Mouse (Mus musculus) thymus, adult 2 months (tissue): ENCODE measurements at regions not wholly inside any gene's neighbourhood (a gene's known extent, or its start where the extent isn't known, plus 50 kb on each side); places are given as distances from the start of the nearest gene placed in this dataset.

Source experiments
- CTCF ChIP-seq: fragments of 200-500 bp; IDR thresholded peaks from 2 replicates; pipeline ENCODE4 v1.5.1; 2012; ENCODE audit warnings: mild to moderate bottlenecking, control low read depth, low read length, moderate library complexity, borderline replicate concordance; ENCODE audit not compliant: control insufficient read depth, poor library complexity, insufficient read depth; ENCODE audit errors: extremely low read depth
- POLR2A ChIP-seq: fragments of 200-500 bp; IDR thresholded peaks from 2 replicates; pipeline ENCODE4 v1.6.1; 2012; ENCODE audit warnings: mild to moderate bottlenecking, low read length, control low read depth, moderate library complexity; ENCODE audit not compliant: control insufficient read depth, poor library complexity, insufficient read depth; ENCODE audit errors: extremely low read depth

GRCm38 (mm10) chr4:135049924-135050323 is 70.5 kb upstream of the Runx3 start:
- no peak for TF ChIP-seq CTCF
- TF ChIP-seq POLR2A, result no peak
